Mouse (Mus musculus) stomach, postnatal 0 days (tissue): ENCODE results near the gene Homer2.

Source experiments
- CTCF ChIP-seq: IDR thresholded peaks from 2 replicates; pipeline ENCODE4 v1.5.1; 2016; ENCODE audit warnings: antibody characterized with exemption, low read depth, mild to moderate bottlenecking, moderate library complexity
- EP300 ChIP-seq: optimal IDR thresholded peaks from 2 replicates; pipeline ENCODE3; 2016; ENCODE audit warnings: antibody characterized with exemption

- TF ChIP-seq CTCF (peak; percentile 47), EP300 (no peak)
Observed at GRCm38 (mm10) chr7:81583512-81583911, 123.8 kb downstream of the Homer2 start.
